Mouse (Mus musculus) G1E (cell line): ENCODE measurements around the gene Snx7. TPM values are rescaled to one million over a fixed set of nuclear protein-coding genes. Genes with fewer than 3 reads are reported as not detected.

Source experiments
- ATAC-seq: 2 replicates; pipeline ENCODE4 v1.8.0; 2016; ENCODE audit warnings: mild to moderate bottlenecking; ENCODE audit not compliant: insufficient number of reproducible peaks, poor library complexity, low FRiP score, severe bottlenecking; ENCODE audit errors: extremely low read depth
- DNase-seq: peaks from one replicate; pipeline ENCODE4 v3.0.0; 2012; ENCODE audit warnings: low spot score
- H3K27me3 ChIP-seq: 2 replicates; pipeline ENCODE4 v1.6.1; 2012; ENCODE audit warnings: mild to moderate bottlenecking, low read length, inconsistent platforms; ENCODE audit not compliant: insufficient read depth
- H3K36me3 ChIP-seq: replicated peaks from 2 replicates; pipeline ENCODE3; 2012; ENCODE audit warnings: mild to moderate bottlenecking, inconsistent platforms
- H3K4me1 ChIP-seq: 2 replicates; pipeline ENCODE4 v1.6.1; 2012; ENCODE audit warnings: low read depth, low read length, inconsistent platforms, mixed read lengths; ENCODE audit not compliant: insufficient read depth
- H3K4me3 ChIP-seq: 2 replicates; pipeline ENCODE4 v1.5.1; 2012; ENCODE audit warnings: low read depth, mild to moderate bottlenecking, inconsistent platforms, low read length, moderate library complexity, mixed read lengths
- H3K9me3 ChIP-seq: replicated peaks from 2 replicates; pipeline ENCODE4 v1.6.1; 2012; ENCODE audit warnings: inconsistent platforms
- CTCF ChIP-seq: IDR thresholded peaks from 2 replicates; pipeline ENCODE4 v1.5.1; 2012; ENCODE audit warnings: low read depth, low read length, inconsistent platforms, mixed read lengths
- GATA1 ChIP-seq: IDR thresholded peaks from 2 replicates; pipeline ENCODE4 v1.6.1; 2012; ENCODE audit warnings: borderline replicate concordance, low read length, inconsistent platforms, mixed read lengths
- GATA2 ChIP-seq: IDR thresholded peaks from 2 replicates; pipeline ENCODE4 v1.6.1; 2012; ENCODE audit warnings: low read depth, low read length, inconsistent platforms, borderline replicate concordance
- POLR2AphosphoS5 ChIP-seq: IDR thresholded peaks from 2 replicates; pipeline ENCODE4 v1.6.1; 2012; ENCODE audit warnings: low read depth, low read length, inconsistent platforms; ENCODE audit not compliant: insufficient replicate concordance
- TAL1 ChIP-seq: conservative IDR thresholded peaks from 2 replicates; pipeline ENCODE4 v1.6.1; 2012; ENCODE audit warnings: low read depth, low read length, inconsistent platforms, mixed read lengths
- polyA plus RNA-seq: library from polyadenylated mRNA; stranded (reverse); fragments of >175 nt; gene quantifications from 2 replicates; pipeline ENCODE4 v1.2.3, GENCODE M21; 2012
- total RNA-seq, 2 experiments: library from RNA; stranded (forward) in 1 of 2; stranded (reverse) in 1 of 2; fragments of 200-1000 nt in 1 of 2; fragments of >200 nt in 1 of 2; fragmentation: Nextera tagmentation in 1 of 2; gene quantifications; 2 replicates each; pipeline ENCODE4 v1.2.3; 2014 to 2017

Snx7 gene
- total and polyA plus RNA-seq, 3 experiments, result 0.11 TPM; not detected in 2

DNA sequence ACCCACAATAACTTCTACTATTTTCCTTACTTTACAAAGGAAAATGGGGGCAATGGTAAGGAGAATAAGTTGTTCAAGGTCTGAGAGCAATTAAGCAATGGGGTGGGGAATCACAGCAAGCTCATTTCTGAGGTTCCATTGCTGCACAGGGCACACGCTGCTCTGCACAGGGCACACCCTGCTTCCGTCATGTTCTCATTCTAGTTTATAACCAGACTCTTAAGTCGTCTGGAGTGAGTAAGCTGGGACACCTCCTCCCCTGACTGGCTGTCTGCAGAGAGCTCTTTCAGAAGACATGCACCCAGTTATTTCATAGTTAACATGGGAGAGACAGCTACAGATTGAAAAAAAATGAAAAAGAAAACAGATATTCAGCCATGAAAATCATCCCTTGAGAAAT is 30.7 kb downstream of the Snx7 start:
- Histone ChIP-seq H3K4me3 (no peak overlapping the region), H3K9me3 (peaks cover 15% of the 10 kb centered on the region), H3K4me1 (no peaks in the 10 kb centered on the region), H3K36me3 (no peaks in the 10 kb centered on the region), H3K27me3 (no peaks in the 10 kb centered on the region)
- DNase-seq, result no peak
- ATAC-seq, result no peak
- TF ChIP-seq GATA1 (no peak), GATA2 (no peak), POLR2AphosphoS5 (no peak), TAL1 (no peak), CTCF (no peak)

DNA sequence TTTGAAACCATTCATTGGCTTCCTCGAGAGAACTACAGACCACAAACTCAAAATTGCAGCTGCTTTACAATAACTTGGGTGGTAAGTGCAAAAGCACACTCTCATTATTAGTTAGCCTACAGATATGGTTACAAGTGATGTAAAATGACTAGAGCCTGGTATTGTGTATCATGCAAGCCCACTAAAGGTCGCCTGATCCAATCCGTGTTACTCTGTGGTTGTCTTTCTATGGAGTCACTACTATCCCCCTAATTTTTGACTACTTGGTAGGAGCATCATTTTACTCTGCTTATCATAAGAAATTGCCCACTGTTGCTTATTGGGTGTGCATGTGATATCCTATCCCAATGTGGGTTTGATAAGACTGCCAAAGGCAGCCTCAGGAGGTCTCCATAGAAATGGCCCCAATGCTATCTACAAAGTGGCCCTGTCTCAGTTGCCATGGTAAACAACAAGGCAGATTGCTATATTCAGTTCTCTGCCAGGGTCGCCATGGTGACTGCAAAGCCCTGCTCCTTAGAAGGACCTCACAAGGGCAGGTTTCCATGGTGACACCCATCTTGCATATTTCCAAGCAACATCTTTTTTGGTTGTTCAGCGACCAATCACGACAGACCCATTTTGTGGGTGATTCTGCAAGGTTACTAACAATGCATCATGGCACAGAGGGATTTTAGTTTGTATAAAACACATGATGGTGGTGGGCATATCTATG is 42.1 kb downstream of the Snx7 start:
- Histone ChIP-seq H3K4me1 (no peaks in the 10 kb centered on the region), H3K36me3 (no peaks in the 10 kb centered on the region), H3K27me3 (no peaks in the 10 kb centered on the region), H3K9me3 (peaks cover 16% of the 10 kb centered on the region), H3K4me3 (no peak overlapping the region)
- TF ChIP-seq GATA1, result no peak
- no peak for TF ChIP-seq TAL1
- TF ChIP-seq POLR2AphosphoS5, result no peak
- no peak for TF ChIP-seq GATA2
- TF ChIP-seq CTCF, result no peak
- ATAC-seq, result no peak
- DNase-seq, result no peak

DNA sequence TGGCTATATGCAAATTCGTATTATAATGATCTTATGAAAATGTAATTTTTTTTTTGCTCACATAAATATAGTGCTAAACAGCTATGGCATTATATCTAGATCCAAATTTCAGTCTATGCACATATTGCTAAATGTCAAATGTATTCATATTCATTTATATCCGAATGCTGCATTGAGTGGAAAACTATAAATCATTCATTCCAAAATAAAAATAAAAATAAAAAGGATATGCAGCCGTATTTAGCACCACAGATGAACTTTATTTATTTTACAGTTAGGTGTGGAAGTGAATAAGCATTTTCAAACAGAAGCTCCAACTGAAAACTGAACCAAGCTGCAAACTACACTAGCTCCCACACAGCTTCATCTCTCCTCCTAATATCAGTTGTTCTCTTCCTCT is 45.5 kb downstream of the Snx7 start:
- peaks cover 16% of the 10 kb centered on the region for H3K9me3 ChIP-seq
- no peaks in the 10 kb centered on the region for H3K27me3 ChIP-seq
- no peak for TF ChIP-seq GATA1
- TF ChIP-seq POLR2AphosphoS5, result no peak
- TF ChIP-seq TAL1, result no peak
- no peak overlapping the region for H3K4me3 ChIP-seq
- ATAC-seq (no peak), DNase-seq (no peak)
- no peaks in the 10 kb centered on the region for H3K36me3 ChIP-seq
- no peaks in the 10 kb centered on the region for H3K4me1 ChIP-seq

DNA sequence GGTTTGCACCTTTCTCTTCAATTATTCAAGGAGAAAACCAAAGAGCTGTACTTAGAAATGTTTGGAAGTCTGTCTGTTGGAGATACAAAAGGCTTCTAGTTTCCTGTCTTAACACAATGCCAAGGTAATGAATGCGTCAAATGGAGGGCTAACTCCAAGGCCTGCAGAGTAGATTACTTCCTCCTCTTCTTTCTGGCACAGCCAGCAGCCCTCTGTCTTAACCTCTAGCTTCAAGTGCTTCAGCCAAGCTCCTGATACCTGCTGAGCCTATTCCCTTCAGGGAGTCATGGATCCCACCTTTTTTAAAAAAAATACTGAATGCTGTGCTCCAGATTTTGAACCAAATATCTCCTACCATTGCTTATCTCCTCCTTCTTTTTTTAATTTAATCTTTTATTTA is 51.1 kb downstream of the Snx7 start:
- Histone ChIP-seq H3K4me1 (no peaks in the 10 kb centered on the region), H3K9me3 (peaks cover 9% of the 10 kb centered on the region), H3K4me3 (no peak overlapping the region), H3K27me3 (no peaks in the 10 kb centered on the region), H3K36me3 (no peaks in the 10 kb centered on the region)
- TF ChIP-seq GATA2 (no peak), POLR2AphosphoS5 (no peak), CTCF (no peak), TAL1 (no peak), GATA1 (no peak)
- ATAC-seq, result no peak
- DNase-seq, result no peak

DNA sequence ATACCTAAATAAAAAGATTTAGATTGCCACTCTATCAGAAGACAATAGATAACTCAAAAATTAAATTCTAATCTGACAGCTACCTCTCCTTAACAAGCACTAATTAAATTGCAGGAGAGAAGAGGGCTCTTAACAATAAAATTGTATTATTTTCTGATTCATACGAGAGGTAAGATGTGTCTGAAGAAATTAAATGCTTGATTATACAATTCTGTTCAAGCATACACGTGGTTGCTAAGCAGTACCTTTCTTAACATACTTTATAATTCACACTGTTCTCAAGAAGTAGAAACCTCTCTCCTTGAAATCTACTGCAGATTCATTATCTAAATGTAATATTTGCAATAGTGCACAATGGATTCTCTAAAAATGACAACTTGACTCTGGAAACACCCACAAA is 54.5 kb downstream of the Snx7 start:
- Histone ChIP-seq H3K36me3 (no peaks in the 10 kb centered on the region), H3K9me3 (peaks cover 18% of the 10 kb centered on the region), H3K27me3 (no peaks in the 10 kb centered on the region), H3K4me1 (no peaks in the 10 kb centered on the region), H3K4me3 (no peak overlapping the region)
- no peak for ATAC-seq
- TF ChIP-seq GATA2 (no peak), TAL1 (no peak), GATA1 (no peak), POLR2AphosphoS5 (no peak), CTCF (no peak)
- no peak for DNase-seq

DNA sequence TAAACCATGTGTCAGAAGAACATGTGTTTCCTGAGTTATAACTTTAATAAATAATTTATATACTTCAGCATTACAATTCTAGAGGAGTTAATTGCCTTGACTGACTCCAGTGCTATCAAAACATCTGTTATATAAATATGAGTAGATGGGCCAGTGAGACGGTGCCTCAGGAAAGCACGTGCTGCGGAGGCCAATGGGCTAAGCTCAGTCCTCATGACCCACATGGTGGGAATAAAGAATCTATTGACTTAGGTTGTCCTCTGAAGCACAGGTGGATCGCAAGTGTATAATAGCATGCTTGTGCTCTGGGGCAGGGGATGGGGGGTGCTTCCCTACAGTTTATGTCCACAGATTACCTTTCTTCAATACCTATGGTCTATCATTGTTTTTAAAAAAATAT is 56.6 kb downstream of the Snx7 start:
- Histone ChIP-seq H3K4me1 (no peaks in the 10 kb centered on the region), H3K4me3 (no peak overlapping the region), H3K9me3 (peaks cover 22% of the 10 kb centered on the region), H3K36me3 (no peaks in the 10 kb centered on the region), H3K27me3 (no peaks in the 10 kb centered on the region)
- no peak for ATAC-seq
- no peak for DNase-seq
- TF ChIP-seq GATA1, result no peak
- no peak for TF ChIP-seq CTCF
- TF ChIP-seq POLR2AphosphoS5, result no peak
- no peak for TF ChIP-seq TAL1
- no peak for TF ChIP-seq GATA2

DNA sequence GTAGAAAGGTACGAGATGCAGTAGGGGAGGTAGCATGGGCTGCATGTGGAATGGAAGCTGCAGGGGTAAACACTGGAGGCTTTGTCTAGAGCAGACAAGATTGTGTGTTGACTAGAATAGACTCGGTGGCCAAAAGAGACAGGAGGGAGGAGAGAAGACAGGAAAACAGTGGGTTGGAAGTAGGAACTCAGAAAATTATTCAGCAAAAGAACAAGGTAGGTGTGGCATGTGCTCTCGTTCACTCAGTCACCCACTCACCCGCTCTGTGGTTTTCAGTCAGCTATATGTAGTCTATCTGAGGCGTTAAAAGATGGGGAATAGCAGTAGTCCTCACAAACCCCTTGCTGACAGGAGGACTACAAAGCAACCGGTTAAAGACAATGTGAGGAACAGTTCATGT is 63.0 kb downstream of the Snx7 start:
- Histone ChIP-seq H3K9me3 (peaks cover 33% of the 10 kb centered on the region), H3K4me3 (no peak overlapping the region), H3K27me3 (no peaks in the 10 kb centered on the region), H3K4me1 (no peaks in the 10 kb centered on the region), H3K36me3 (no peaks in the 10 kb centered on the region)
- ATAC-seq (no peak), DNase-seq (no peak)
- TF ChIP-seq GATA1 (no peak), TAL1 (no peak), POLR2AphosphoS5 (no peak), CTCF (no peak), GATA2 (no peak)
